Mouse (Mus musculus) E14TG2a.4 (cell line): ENCODE results near the gene Zfp831.

ENCODE experiments used
- H3K27me3 ChIP-seq: 2 replicates; pipeline ENCODE4 v1.6.1; 2014; ENCODE audit warnings: low read length, control low read depth; ENCODE audit not compliant: insufficient read depth
- H3K36me3 ChIP-seq: 2 replicates; pipeline ENCODE4 v1.6.1; 2014; ENCODE audit warnings: low read length, control low read depth; ENCODE audit not compliant: insufficient read depth
- H3K4me1 ChIP-seq: replicated peaks from 2 replicates; pipeline ENCODE4 v1.6.1; 2014; ENCODE audit warnings: low read depth, low read length, control low read depth
- H3K4me3 ChIP-seq: replicated peaks from 2 replicates; pipeline ENCODE4 v1.5.1; 2014; ENCODE audit warnings: mild to moderate bottlenecking, low read length
- H3K9me3 ChIP-seq: 2 replicates; pipeline ENCODE4 v1.6.1; 2014; ENCODE audit warnings: low read length, control low read depth
- CTCF ChIP-seq: conservative IDR thresholded peaks from 2 replicates; pipeline ENCODE4 v1.5.1; 2014; ENCODE audit warnings: low read length
- NANOG ChIP-seq: IDR thresholded peaks from 2 replicates; pipeline ENCODE4 v1.6.1; 2014; ENCODE audit warnings: borderline replicate concordance, low read length, mixed read lengths
- POU5F1 ChIP-seq: IDR thresholded peaks from 2 replicates; pipeline ENCODE4 v1.6.1; 2014; ENCODE audit warnings: low read length, borderline replicate concordance

Gene Zfp831

DNA sequence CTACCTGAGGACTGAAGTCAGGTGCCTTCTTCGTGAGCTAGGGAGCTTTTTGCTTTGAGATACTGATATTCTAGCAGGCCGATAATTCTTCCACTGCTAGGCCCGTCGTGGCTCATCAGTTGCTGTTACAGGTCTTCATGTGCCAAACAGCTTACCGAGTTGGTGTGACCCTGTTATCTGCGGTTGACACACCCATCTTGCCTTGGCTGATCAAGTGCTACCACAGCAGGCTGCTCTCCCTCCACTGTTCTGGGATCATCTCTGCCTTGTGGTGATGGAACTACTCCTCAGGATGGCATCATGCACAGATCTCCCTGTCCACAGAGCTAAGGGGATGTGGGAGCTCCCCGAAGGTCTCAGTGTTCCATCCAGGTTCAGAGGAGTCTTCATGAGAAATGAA is 21.5 kb upstream of the Zfp831 start:
- no peaks in the 10 kb centered on the region for H3K36me3 ChIP-seq
- no peak overlapping the region for H3K4me3 ChIP-seq
- no peaks in the 10 kb centered on the region for H3K9me3 ChIP-seq
- no peaks in the 10 kb centered on the region; the same call in 1 of the 2 replicates for H3K27me3 ChIP-seq
- no peaks in the 10 kb centered on the region for H3K4me1 ChIP-seq
- TF ChIP-seq NANOG (no peak), CTCF (no peak), POU5F1 (no peak)

DNA sequence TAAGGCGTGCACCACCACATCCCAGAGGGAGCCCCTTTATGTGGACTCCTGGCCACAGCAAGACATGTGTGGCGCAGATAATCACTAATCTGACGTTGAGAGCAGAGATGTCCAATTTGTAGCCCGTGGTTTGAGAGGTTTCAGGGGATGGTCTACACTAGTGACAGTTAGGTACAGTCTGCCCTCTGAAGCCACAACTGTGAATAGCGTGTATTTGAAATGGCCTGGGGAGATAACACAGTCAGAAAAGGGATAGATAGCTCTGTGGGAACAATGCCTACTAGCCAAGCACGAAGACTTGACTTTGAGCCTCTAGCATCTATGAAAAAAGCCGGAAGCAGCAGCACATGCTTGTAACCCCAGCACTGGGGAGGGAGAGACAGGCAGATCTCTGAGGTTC is 18.9 kb upstream of the Zfp831 start:
- Histone ChIP-seq H3K27me3 (no peaks in the 10 kb centered on the region; the same call in 1 of the 2 replicates), H3K4me1 (no peaks in the 10 kb centered on the region), H3K9me3 (no peaks in the 10 kb centered on the region), H3K4me3 (no peak overlapping the region), H3K36me3 (no peaks in the 10 kb centered on the region)
- TF ChIP-seq NANOG (no peak), CTCF (no peak), POU5F1 (no peak)

GRCm38 (mm10) chr2:174627021-174627420 is 16.3 kb upstream of the Zfp831 start:
- Histone ChIP-seq H3K4me1 (no peaks in the 10 kb centered on the region), H3K36me3 (no peaks in the 10 kb centered on the region), H3K27me3 (0 out of 2 replicates have a peak, but pooled peaks cover 3% of the 10 kb centered on the region), H3K4me3 (no peak overlapping the region), H3K9me3 (no peaks in the 10 kb centered on the region)
- TF ChIP-seq POU5F1 (no peak), CTCF (no peak), NANOG (no peak)

DNA sequence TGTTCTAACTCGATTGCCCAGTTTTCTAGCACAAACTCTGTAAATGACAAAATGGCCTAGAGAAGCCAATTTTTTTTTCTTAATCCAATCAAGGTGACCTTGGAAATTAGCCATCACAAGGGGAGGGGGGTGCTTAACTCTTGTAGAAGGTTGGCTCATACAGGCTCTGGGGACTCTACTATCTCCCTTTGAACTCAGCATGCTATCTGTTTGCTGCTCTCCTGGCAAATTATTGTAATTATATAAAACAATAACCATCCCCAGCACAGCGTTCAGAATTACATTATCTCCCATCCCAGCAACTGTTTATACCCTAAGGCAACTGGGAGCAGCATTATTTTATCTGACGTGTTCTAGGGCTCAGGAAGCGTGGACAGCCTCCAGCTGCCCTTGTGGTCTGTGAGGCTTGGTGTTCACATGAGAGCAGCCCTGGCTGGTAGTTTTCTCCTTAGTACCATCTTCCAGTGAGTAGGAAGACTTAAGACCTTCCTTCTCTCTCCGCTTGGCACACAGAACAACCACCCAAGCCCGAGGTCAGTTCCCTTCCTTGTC is 14.0 kb upstream of the Zfp831 start:
- Histone ChIP-seq H3K36me3 (no peaks in the 10 kb centered on the region), H3K27me3 (0 out of 2 replicates have a peak, but pooled peaks cover 3% of the 10 kb centered on the region), H3K4me1 (no peaks in the 10 kb centered on the region), H3K4me3 (no peak overlapping the region), H3K9me3 (no peaks in the 10 kb centered on the region)
- TF ChIP-seq NANOG (no peak), POU5F1 (no peak), CTCF (no peak)

DNA sequence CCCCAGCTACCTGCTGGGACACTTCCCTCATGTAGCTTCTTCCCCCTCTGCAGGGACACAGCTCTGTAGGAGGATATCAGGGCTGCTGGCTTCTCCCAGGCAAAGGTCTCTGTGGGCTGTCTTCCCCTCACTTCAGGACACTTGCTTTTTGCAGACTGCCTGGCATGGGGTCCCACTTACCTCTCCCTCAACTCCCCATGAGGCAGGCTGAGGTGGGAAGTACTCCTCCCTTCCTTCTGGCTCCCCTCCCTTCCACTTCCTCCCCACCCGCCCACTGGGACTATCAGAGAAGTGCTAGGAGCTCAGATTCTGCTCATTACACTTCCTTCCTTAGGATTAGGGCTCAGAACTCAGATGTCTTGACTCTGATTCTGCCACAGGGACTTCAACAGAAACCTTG is 6.6 kb upstream of the Zfp831 start:
- no peaks in the 10 kb centered on the region for H3K27me3 ChIP-seq
- H3K4me3 ChIP-seq, result no peak overlapping the region
- H3K36me3 ChIP-seq, result no peaks in the 10 kb centered on the region
- peaks cover 6% of the 10 kb centered on the region; the same call in 1 of the 2 replicates for H3K4me1 ChIP-seq
- TF ChIP-seq POU5F1, result no peak
- no peak for TF ChIP-seq NANOG
- no peak for TF ChIP-seq CTCF
- H3K9me3 ChIP-seq, result no peaks in the 10 kb centered on the region

DNA sequence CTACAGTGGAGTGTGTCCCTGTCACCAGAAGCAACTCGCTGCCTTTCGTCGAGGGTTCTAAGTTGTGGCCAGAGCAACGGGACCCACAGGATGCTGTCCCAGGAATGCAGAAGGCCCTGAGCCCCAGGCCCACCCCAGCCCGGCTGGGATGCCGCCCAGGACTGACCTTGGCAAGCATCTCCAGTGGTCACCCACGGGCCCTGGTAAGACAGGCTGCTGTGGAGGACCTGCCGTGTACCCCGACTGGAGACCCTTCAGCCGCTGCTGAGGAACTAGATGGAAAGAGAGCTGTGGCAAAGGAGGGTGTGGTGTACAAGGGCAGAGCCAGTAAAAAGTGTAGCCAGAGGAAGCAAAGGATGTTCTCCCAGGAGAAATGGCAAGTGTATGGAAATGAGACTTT is 1.6 kb downstream of the Zfp831 start:
- peaks cover 52% of the 10 kb centered on the region for H3K27me3 ChIP-seq
- peaks cover 14% of the 10 kb centered on the region for H3K4me1 ChIP-seq
- 0 out of 2 replicates have a peak, but pooled peaks cover 5% of the 10 kb centered on the region for H3K9me3 ChIP-seq
- peak overlapping the region; percentile 69 for H3K4me3 ChIP-seq
- H3K36me3 ChIP-seq, result no peaks in the 10 kb centered on the region
- TF ChIP-seq NANOG (no peak), POU5F1 (no peak), CTCF (no peak)

- H3K9me3 ChIP-seq, result 0 out of 2 replicates have a peak, but pooled peaks cover 5% of the 10 kb centered on the region
- H3K4me1 ChIP-seq, result no peaks in the 10 kb centered on the region
- TF ChIP-seq NANOG (no peak), POU5F1 (no peak), CTCF (no peak)
- H3K27me3 ChIP-seq, result peaks cover 12% of the 10 kb centered on the region
- no peaks in the 10 kb centered on the region for H3K36me3 ChIP-seq
- H3K4me3 ChIP-seq, result no peak overlapping the region
These were observed 9.5 kb downstream of the Zfp831 start for GRCm38 (mm10) chr2:174652864-174653263.

GRCm38 (mm10) chr2:174655341-174655740 is 12.0 kb downstream of the Zfp831 start:
- no peaks in the 10 kb centered on the region for H3K9me3 ChIP-seq
- TF ChIP-seq NANOG (no peak), CTCF (no peak), POU5F1 (no peak)
- peaks cover 15% of the 10 kb centered on the region for H3K27me3 ChIP-seq
- H3K4me1 ChIP-seq, result no peaks in the 10 kb centered on the region
- no peaks in the 10 kb centered on the region for H3K36me3 ChIP-seq
- no peak overlapping the region for H3K4me3 ChIP-seq

DNA sequence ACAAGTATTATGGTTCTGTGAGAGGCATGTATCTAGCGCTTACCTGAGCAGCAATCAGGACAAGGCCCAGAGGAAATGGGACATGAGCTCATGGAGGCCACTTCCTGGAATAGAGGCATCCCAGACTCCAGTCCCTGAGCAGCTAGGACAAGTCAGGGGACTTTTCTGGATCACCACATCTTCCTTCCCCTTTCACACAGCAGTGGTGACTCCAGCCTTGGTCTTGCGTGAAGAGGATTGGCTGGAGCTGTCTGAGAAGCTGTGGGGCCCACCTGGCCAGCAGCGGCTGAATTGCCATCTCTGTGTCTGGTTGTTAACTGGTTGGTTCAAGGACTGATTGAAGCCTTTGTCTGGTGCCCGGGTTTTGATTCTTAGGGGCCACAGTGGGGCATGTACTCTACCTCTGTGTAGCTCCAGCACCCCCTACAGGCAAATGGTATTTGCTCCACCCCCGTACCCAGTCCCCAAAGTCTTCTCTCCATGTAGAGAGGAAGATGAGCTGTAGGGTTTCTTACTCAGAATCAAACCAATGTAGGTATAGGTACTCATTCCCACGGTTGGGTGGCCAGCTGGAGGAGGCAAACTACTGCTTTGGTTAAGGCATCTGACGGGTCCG is 15.0 kb downstream of the Zfp831 start:
- Histone ChIP-seq H3K4me1 (no peaks in the 10 kb centered on the region), H3K36me3 (no peaks in the 10 kb centered on the region), H3K9me3 (no peaks in the 10 kb centered on the region), H3K27me3 (peaks cover 26% of the 10 kb centered on the region), H3K4me3 (no peak overlapping the region)
- no peak for TF ChIP-seq POU5F1
- TF ChIP-seq CTCF, result peak; percentile 21
